Mouse (Mus musculus): ENCODE results near the gene Ift172. TPM values are rescaled to one million over a fixed set of nuclear protein-coding genes. Genes with fewer than 3 reads are reported as not detected.
"Not testable (repeated sequence)": the region's sequence is repeated elsewhere in the genome, so short reads cannot be mapped to it uniquely, and the experiment has no call there.

Gene Ift172
- total RNA-seq, 2 experiments from 2014 or later, result 30.6 to 40.8 TPM

DNA sequence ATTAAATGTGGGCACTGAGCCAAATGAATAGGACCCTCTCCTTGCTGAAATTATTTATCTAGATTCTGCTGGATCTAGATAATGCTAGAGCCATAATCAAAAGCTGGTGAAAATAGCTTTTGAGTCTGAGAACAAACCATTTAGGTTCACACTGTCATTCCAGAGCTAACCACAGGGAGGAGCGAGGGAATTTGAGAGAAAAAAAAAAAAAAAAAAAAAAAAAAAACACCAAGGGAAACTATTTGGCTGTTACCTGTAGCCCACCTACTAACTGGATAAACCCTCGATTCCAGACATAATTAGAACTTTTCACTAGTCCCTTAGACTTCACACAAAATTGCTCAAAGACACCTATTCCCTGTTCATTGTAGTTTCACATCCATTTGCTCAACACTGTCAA lies 71.8 kb downstream of the Ift172 start:
- no peak for DNase-seq (ENCODE audit: low spot score in 2 of 2)

DNA sequence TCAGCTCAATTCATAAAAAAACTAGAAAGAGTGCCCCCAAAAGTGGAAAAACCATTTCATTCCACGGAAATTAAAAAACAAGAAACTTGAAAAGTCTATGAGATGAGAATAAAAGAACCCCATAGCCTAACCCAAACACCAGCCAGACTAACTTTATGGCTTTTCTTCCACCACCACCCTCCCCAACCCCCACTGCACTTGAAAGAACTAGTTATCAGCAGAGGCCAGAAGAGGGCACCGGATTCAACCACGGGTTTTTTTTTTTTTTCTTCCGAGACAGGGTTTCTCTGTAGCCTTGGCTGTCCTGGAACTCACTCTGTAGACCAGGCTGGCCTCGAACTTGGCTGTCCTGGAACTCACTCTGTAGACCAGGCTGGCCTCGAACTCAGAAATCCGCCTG lies 72.6 kb downstream of the Ift172 start:
- no peak for DNase-seq (ENCODE audit: low spot score in 2 of 2)

DNA sequence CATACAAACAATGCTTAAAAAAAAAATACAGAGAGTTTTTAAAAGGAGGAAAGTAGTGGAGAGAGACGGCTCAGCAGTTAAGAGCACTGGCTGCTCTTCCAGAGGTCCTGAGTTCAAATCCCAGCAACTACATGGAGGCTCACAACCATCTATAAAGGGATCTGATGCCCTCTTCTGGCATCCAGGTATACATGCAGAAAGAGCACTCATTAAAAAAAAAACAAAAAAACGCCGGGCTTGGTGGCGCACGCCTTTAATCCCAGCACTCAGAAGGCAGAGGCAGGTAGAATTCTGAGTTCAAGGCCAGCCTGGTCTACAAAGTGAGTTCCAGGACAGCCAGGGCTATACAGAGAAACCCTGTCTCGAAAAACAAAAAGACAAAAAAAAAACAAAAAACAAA lies 74.4 kb downstream of the Ift172 start:
- DNase-seq (ENCODE audit: low spot score in 2 of 2), result not testable (repeated sequence)

- no peak for DNase-seq (ENCODE audit: low spot score in 2 of 2)
Observed at GRCm38 (mm10) chr5:31204421-31204820, 86.5 kb downstream of the Ift172 start.

- no peak for DNase-seq (ENCODE audit: low spot score in 2 of 2)
Observed at GRCm38 (mm10) chr5:31203866-31204265, 87.0 kb downstream of the Ift172 start.

Other genes starting within 250 kb of the Ift172 start
- 100 to 1,000 TPM in 1 of 2 experiments, 10 to 100 TPM in 1; 92.4 to 102 TPM for gene Atraid, start 242.8 kb downstream of the Ift172 start, total RNA-seq (2021)
- 10 to 100 TPM in 1 of 2 experiments, 1 to 10 TPM in 1; 8.2 to 13.8 TPM for gene Slc5a6, start 242.2 kb downstream of the Ift172 start, total RNA-seq (2021)
- gene Cad, start 236.3 kb downstream of the Ift172 start, total RNA-seq (2021), result 10 to 100 TPM; 40.4 to 41.0 TPM
- gene Dnajc5g, start 184.8 kb downstream of the Ift172 start, total RNA-seq (2021), result not detected
- not detected for gene Slc30a3, start 182.9 kb downstream of the Ift172 start, total RNA-seq (2021)
- gene Trim54, start 174.4 kb downstream of the Ift172 start, total RNA-seq (2021), result 100 to 1,000 TPM; 139 to 160 TPM
- under 1 TPM in 1 of 2 experiments, not detected in 1; 0.62 TPM for gene Ucn, start 152.3 kb downstream of the Ift172 start, total RNA-seq (2021)
- gene Mpv17, start 136.9 kb downstream of the Ift172 start, total RNA-seq (2021), result 10 to 100 TPM; 43.4 to 51.8 TPM
- gene Gm29609, start 111.2 kb downstream of the Ift172 start, total RNA-seq (2021), result 1 to 10 TPM; 1.6 to 4.6 TPM
- 10 to 100 TPM; 39.7 to 47.0 TPM for gene Gtf3c2, start 111.0 kb downstream of the Ift172 start, total RNA-seq (2021)
- 10 to 100 TPM; 80.8 to 83.2 TPM for gene Snx17, start 97.9 kb downstream of the Ift172 start, total RNA-seq (2021)
- 10 to 100 TPM; 33.1 to 42.9 TPM for gene Eif2b4, start 97.7 kb downstream of the Ift172 start, total RNA-seq (2021)
- gene Zfp513, start 88.8 kb downstream of the Ift172 start, total RNA-seq (2021), result 10 to 100 TPM; 12.2 to 13.0 TPM
- gene Ppm1g, start 70.4 kb downstream of the Ift172 start, total RNA-seq (2021), result 10 to 100 TPM; 55.3 to 63.8 TPM
- gene Nrbp1, start 50.3 kb downstream of the Ift172 start, total RNA-seq (2021), result 100 to 1,000 TPM in 1 of 2 experiments, 10 to 100 TPM in 1; 91.4 to 105 TPM
- under 1 TPM in 1 of 2 experiments, not detected in 1; 0.70 TPM for gene Gm9970, start 49.9 kb downstream of the Ift172 start, total RNA-seq (2021)
- 1 to 10 TPM; 2.3 to 4.1 TPM for gene Krtcap3, start 39.4 kb downstream of the Ift172 start, total RNA-seq (2021)
- 10 to 100 TPM; 18.5 to 18.7 TPM for gene Fndc4, start 5.0 kb upstream of the Ift172 start, total RNA-seq (2021)
- gene Gckr, start 6.3 kb upstream of the Ift172 start, total RNA-seq (2021), result under 1 TPM; 0.22 to 0.36 TPM
- 10 to 100 TPM; 20.7 to 22.2 TPM for gene Zfp512, start 161.3 kb upstream of the Ift172 start, total RNA-seq (2021)
- under 1 TPM; 0.29 to 0.61 TPM for gene 4930548H24Rik, start 194.6 kb upstream of the Ift172 start, total RNA-seq (2021)
- gene Gpn1, start 203.6 kb upstream of the Ift172 start, total RNA-seq (2021), result 10 to 100 TPM; 20.2 to 20.9 TPM
- 10 to 100 TPM; 27.3 to 29.8 TPM for gene Slc4a1ap, start 235.9 kb upstream of the Ift172 start, total RNA-seq (2021)
- gene Supt7l, start 236.7 kb upstream of the Ift172 start, total RNA-seq (2021), result 10 to 100 TPM; 14.0 to 15.1 TPM

Data from gastrocnemius, postnatal 4 days (tissue).